ENCODE assay signal across 13 mouse cellular contexts in genomic region chr10:13652061-13652460, GRCm38 (mm10).
DNase-seq lines count a peak whose midpoint lies in the region.
"Had no signal": no experiment of that assay in that cellular context is flagged by ENCODE, and none has a peak within 500 bp of the region (broad histone marks: within the 10 kb centered on the region; RNA-seq: fewer than 3 reads in every experiment).

No protein-coding gene starts in this region.

- DNase-seq in adrenal gland, adult 2 months, result peak; percentile 65
- DNase-seq in adrenal gland, adult 8-10 months, result peak; percentile 55
- peak; percentile 45 for DNase-seq in adrenal gland, postnatal 14 days
- DNase-seq in adrenal gland, postnatal 36 days, result peak; percentile 26 to 65
- no peak for DNase-seq in gastrocnemius, postnatal 10 days
- no peak for DNase-seq in urinary bladder, postnatal 4 days (ENCODE audit: low spot score in 2 of 2)
- DNase-seq in retina, postnatal 1 day, result no peak
- DNase-seq: cerebellum, adult 11 months; cerebellum, adult 2 months; cerebellum, adult 9-10 months; cerebellum, postnatal 10 days; cerebellum, postnatal 36 days; embryo, embryonic 11 days had no signal

Comparison
In these comparisons a context has a peak if more than half of its experiments do, and no peak if none do; other contexts are left out.
1. DNase-seq: peak in adrenal gland, adult 2 months (single experiment), adrenal gland, adult 8-10 months (single experiment), adrenal gland, postnatal 14 days (single experiment) and adrenal gland, postnatal 36 days (2 of 2); none in gastrocnemius, postnatal 10 days (single experiment), urinary bladder, postnatal 4 days (0 of 2) and retina, postnatal 1 day (single experiment).